Mouse (Mus musculus) limb, embryonic 15.5 days (tissue): Measurements from ENCODE around the gene 4930564D02Rik. TPM values are rescaled to one million over a fixed set of nuclear protein-coding genes. Genes with fewer than 3 reads are reported as not detected.

Source experiments
- ATAC-seq: fragments of 200-750 bp; cut with Nextera tagmentation; 2 replicates; pipeline ENCODE4 v1.8.0; 2017; ENCODE audit warnings: low read depth, moderate TSS enrichment; ENCODE audit not compliant: insufficient number of reproducible peaks, low FRiP score, low TSS enrichment
- H3K27ac ChIP-seq: fragments of 300-500 bp; sonication (generic); 2 replicates; pipeline ENCODE4 v1.5.1; 2015; ENCODE audit warnings: moderate library complexity, mild to moderate bottlenecking, inconsistent platforms
- H3K27me3 ChIP-seq: fragments of 300-500 bp; sonication (generic); 2 replicates; pipeline ENCODE4 v1.6.1; 2015; ENCODE audit warnings: inconsistent platforms
- H3K36me3 ChIP-seq: fragments of 300-500 bp; sonication (generic); 2 replicates; pipeline ENCODE4 v1.6.1; 2015; ENCODE audit warnings: inconsistent platforms
- H3K4me1 ChIP-seq: fragments of 300-500 bp; sonication (generic); 2 replicates; pipeline ENCODE4 v1.6.1; 2015; ENCODE audit warnings: inconsistent platforms
- H3K4me2 ChIP-seq: fragments of 300-500 bp; sonication (generic); 2 replicates; pipeline ENCODE4 v1.6.1; 2015; ENCODE audit warnings: mild to moderate bottlenecking, inconsistent platforms
- H3K4me3 ChIP-seq: fragments of 300-500 bp; sonication (generic); 2 replicates; pipeline ENCODE4 v1.5.1; 2015; ENCODE audit warnings: mild to moderate bottlenecking, inconsistent platforms
- H3K9ac ChIP-seq: fragments of 300-500 bp; sonication (generic); 2 replicates; pipeline ENCODE4 v1.6.1; 2015; ENCODE audit warnings: inconsistent platforms
- H3K9me3 ChIP-seq: fragments of 300-500 bp; sonication (generic); 2 replicates; pipeline ENCODE4 v1.6.1; 2016; ENCODE audit warnings: inconsistent platforms
- WGBS: fragments of 180-500 bp; shearing (Covaris S2); methylation state at CpG from one replicate; pipeline ENCODE4 v1.1.7; 2015; 5-methylcytosine and 5-hydroxymethylcytosine counted together
- polyA plus RNA-seq: library from polyadenylated mRNA; unstranded; fragments of >200 nt; fragmentation: Nextera tagmentation; extraction: Ambion mirVana; gene quantifications from 2 replicates; pipeline ENCODE4 v1.2.1, GENCODE M21; 2015

The 4930564D02Rik gene
- polyA plus RNA-seq, 1 experiment from 2014 or later, result not detected

- Histone ChIP-seq H3K9ac (no peak overlapping the region), H3K36me3 (no peaks in the 10 kb centered on the region), H3K27ac (peak overlapping the region; percentile 68), H3K4me3 (no peak overlapping the region), H3K4me1 (peaks cover 19% of the 10 kb centered on the region), H3K4me2 (no peak overlapping the region), H3K9me3 (no peaks in the 10 kb centered on the region), H3K27me3 (no peaks in the 10 kb centered on the region)
- peak; percentile 41; the same call in 1 of the 2 replicates for ATAC-seq
- WGBS, result 25% methylated on average over 7 of the region's 7 CpGs
These were observed 61.2 kb downstream of the 4930564D02Rik start for GRCm38 (mm10) chr3:105127881-105128280.

Other genes with a start within 250 kb of the 4930564D02Rik start
- gene Mov10, start 248.3 kb upstream of the 4930564D02Rik start, polyA plus RNA-seq, result 48.7 and 50.7 TPM in 2 replicates
- 40.7 and 45.0 TPM in 2 replicates for gene St7l, start 202.8 kb upstream of the 4930564D02Rik start, polyA plus RNA-seq
- gene Capza1, start 202.3 kb upstream of the 4930564D02Rik start, polyA plus RNA-seq, result 194 and 201 TPM in 2 replicates
- gene Wnt2b, start 104.9 kb upstream of the 4930564D02Rik start, polyA plus RNA-seq, result 1.2 and 1.7 TPM in 2 replicates
- gene Cttnbp2nl, start 13.7 kb upstream of the 4930564D02Rik start, polyA plus RNA-seq, result 28.1 and 28.7 TPM in 2 replicates